8 mouse cellular contexts compared by ENCODE assay signal in genomic region chr7:96778601-96778969, GRCm38 (mm10).
DNase-seq lines count a peak whose midpoint lies in the region; ATAC-seq and TF ChIP-seq lines count a peak whose summit lies in the region.

No protein-coding gene starts in this region.

- H3K4me2 ChIP-seq in hindbrain, embryonic 13.5 days: no peak overlapping the region

- peak overlapping the region; percentile 15; the same call in 1 of the 2 replicates for H3K9ac ChIP-seq in MEL (ENCODE audit: control insufficient read depth, low read depth, low read length, poor library complexity, severe bottlenecking)
- no peak overlapping the region for H3K9ac ChIP-seq in hindbrain, embryonic 13.5 days

- H3K36me3 ChIP-seq in MEL (ENCODE audit: control insufficient read depth in 1 of 2, insufficient read depth in 2 of 2, low read length in 2 of 2): peaks cover 0 to 38% of the 10 kb centered on the region in 2 experiments; a peak in 2 of 4 replicates
- peaks cover 7% of the 10 kb centered on the region; the same call in 1 of the 2 replicates for H3K36me3 ChIP-seq in hindbrain, embryonic 13.5 days

- H3K27me3 ChIP-seq in MEL (ENCODE audit: control insufficient read depth in 1 of 2, insufficient read depth in 2 of 2, low read length in 2 of 2): no peaks in the 10 kb centered on the region
- H3K27me3 ChIP-seq in hindbrain, embryonic 13.5 days: no peaks in the 10 kb centered on the region

- peak; percentile 56 for ATAC-seq in common myeloid progenitor, adult 5-6 weeks (replicated peaks; ENCODE audit: low read depth, poor library complexity, severe bottlenecking)
- peak; percentile 58 for ATAC-seq in megakaryocyte-erythroid progenitor cell, adult 5-6 weeks (replicated peaks; ENCODE audit: low FRiP score, low TSS enrichment, poor library complexity, severe bottlenecking)
- ATAC-seq in hindbrain, embryonic 13.5 days (ENCODE audit: low FRiP score): no peak

- DNase-seq in kidney, postnatal 4 days: peak; percentile 47 to 59
- DNase-seq in kidney, postnatal 14 days: no peak
- peak; percentile 85 for DNase-seq in MEL (ENCODE audit: low read depth, low spot score)
- DNase-seq in urinary bladder, postnatal 4 days (ENCODE audit: low spot score in 2 of 2): no peak
- no peak for DNase-seq in layer of hippocampus, postnatal 36 days

- no peak; a peak in 1 of 4 replicates for TF ChIP-seq POLR2A in MEL (IDR thresholded peaks at IDR 0.05; ENCODE audit: control insufficient read depth in 1 of 2, insufficient read depth in 1 of 2, low read depth in 1 of 2, low read length in 2 of 2, poor library complexity in 1 of 2)

- peak; percentile 71 for TF ChIP-seq RAD21 in MEL (IDR thresholded peaks at IDR 0.05; ENCODE audit: low read depth, low read length)

- peaks cover 23 to 52% of the 10 kb centered on the region in 2 experiments for H3K4me1 ChIP-seq in MEL (ENCODE audit: control insufficient read depth in 1 of 2, insufficient read depth in 2 of 2, low read length in 2 of 2)
- H3K4me1 ChIP-seq in hindbrain, embryonic 13.5 days (replicated peaks): peaks cover 25% of the 10 kb centered on the region

- H3K79me2 ChIP-seq in MEL (ENCODE audit: control insufficient read depth, insufficient read depth, low read length, poor library complexity): no peaks in the 10 kb centered on the region

- H3K4me3 ChIP-seq in MEL (ENCODE audit: control insufficient read depth in 1 of 2, insufficient read depth in 1 of 2, low read depth in 2 of 2, low read length in 2 of 2): peak overlapping the region; percentile 8 to 24; a peak in 3 of 4 replicates
- no peak overlapping the region for H3K4me3 ChIP-seq in hindbrain, embryonic 13.5 days

- TF ChIP-seq EP300 in MEL (IDR thresholded peaks at IDR 0.05; ENCODE audit: low read depth in 1 of 2, low read length in 2 of 2): peak in 1 of 2 experiments; percentile 41; a peak in 1 of 4 replicates

- TF ChIP-seq CTCF in MEL (IDR thresholded peaks at IDR 0.05 in 2 of 3, conservative IDR thresholded peaks at IDR 0.05 in 1 of 3; ENCODE audit: control insufficient read depth in 1 of 3, insufficient read depth in 1 of 3, low read depth in 2 of 3, low read length in 3 of 3, poor library complexity in 1 of 3, severe bottlenecking in 1 of 3): peak; percentile 61 to 81 (median 65)

- H3K27ac ChIP-seq in MEL (ENCODE audit: control insufficient read depth, low read depth, low read length): peak overlapping the region; percentile 94
- H3K27ac ChIP-seq in hindbrain, embryonic 13.5 days: no peak overlapping the region

- H3K9me3 ChIP-seq in MEL (replicated peaks; ENCODE audit: insufficient read depth, low read length): no peaks in the 10 kb centered on the region
- no peaks in the 10 kb centered on the region for H3K9me3 ChIP-seq in hindbrain, embryonic 13.5 days

- WGBS in hindbrain, embryonic 13.5 days: 72% methylated on average over 3 of the region's 3 CpGs

TF ChIP-seq in MEL, 35 proteins besides CTCF, POLR2A, EP300 and RAD21:
- peak; percentile 39; the same call in 1 of the 2 replicates for TF ChIP-seq HCFC1 (IDR thresholded peaks at IDR 0.05; ENCODE audit: low read depth, low read length)
- peak; percentile 76 for TF ChIP-seq SMC3 (IDR thresholded peaks at IDR 0.05; ENCODE audit: low read depth, low read length)
- peak; percentile 67 for TF ChIP-seq MXI1 (IDR thresholded peaks at IDR 0.05; ENCODE audit: low read depth, low read length)
- TF ChIP-seq ZC3H11A (IDR thresholded peaks at IDR 0.05; ENCODE audit: low read depth, low read length): peak; percentile 51; the same call in 1 of the 2 replicates
- no peak; the same call in 1 of the 2 replicates for TF ChIP-seq TBP (IDR thresholded peaks at IDR 0.05; ENCODE audit: low read depth, low read length)
- TF ChIP-seq MYC (IDR thresholded peaks at IDR 0.05; ENCODE audit: low read depth, low read length): 0 out of 2 replicates have a peak, but pooled peaks have one; percentile 8
- TF ChIP-seq MEF2A (IDR thresholded peaks at IDR 0.05; ENCODE audit: extremely low read depth, insufficient replicate concordance, low read depth, low read length, poor library complexity, severe bottlenecking): no peak
- TF ChIP-seq SIN3A (IDR thresholded peaks at IDR 0.05; ENCODE audit: low read length): 0 out of 2 replicates have a peak, but pooled peaks have one; percentile 70
- TF ChIP-seq ZMIZ1 (IDR thresholded peaks at IDR 0.05; ENCODE audit: low read depth, low read length): no peak
- TF ChIP-seq RCOR1 (IDR thresholded peaks at IDR 0.05; ENCODE audit: low read depth, low read length): peak; percentile 13; the same call in 1 of the 2 replicates
- TF ChIP-seq MAX (IDR thresholded peaks at IDR 0.05; ENCODE audit: low read length): peak; percentile 34; the same call in 1 of the 2 replicates
- TF ChIP-seq MYB (IDR thresholded peaks at IDR 0.05; ENCODE audit: low read depth, low read length): no peak; the same call in 1 of the 2 replicates
- peak; percentile 59 for TF ChIP-seq MAZ (IDR thresholded peaks at IDR 0.05; ENCODE audit: low read depth, low read length)
- TF ChIP-seq TAL1 (IDR thresholded peaks at IDR 0.05; ENCODE audit: low read length): 0 out of 2 replicates have a peak, but pooled peaks have one; percentile 7
- peak; percentile 61; the same call in 1 of the 2 replicates for TF ChIP-seq TCF12 (IDR thresholded peaks at IDR 0.05; ENCODE audit: low read depth, low read length)
TF ChIP-seq in MEL: peak in this region for 11.

Comparison
In these comparisons a context has a peak if more than half of its experiments do, and no peak if none do; other contexts are left out.
1. DNase-seq: peak in kidney, postnatal 4 days (2 of 2) and MEL (single experiment); none in kidney, postnatal 14 days (single experiment), urinary bladder, postnatal 4 days (0 of 2) and layer of hippocampus, postnatal 36 days (0 of 2).